10 mouse cellular contexts compared by ENCODE assay signal in the genomic region with DNA sequence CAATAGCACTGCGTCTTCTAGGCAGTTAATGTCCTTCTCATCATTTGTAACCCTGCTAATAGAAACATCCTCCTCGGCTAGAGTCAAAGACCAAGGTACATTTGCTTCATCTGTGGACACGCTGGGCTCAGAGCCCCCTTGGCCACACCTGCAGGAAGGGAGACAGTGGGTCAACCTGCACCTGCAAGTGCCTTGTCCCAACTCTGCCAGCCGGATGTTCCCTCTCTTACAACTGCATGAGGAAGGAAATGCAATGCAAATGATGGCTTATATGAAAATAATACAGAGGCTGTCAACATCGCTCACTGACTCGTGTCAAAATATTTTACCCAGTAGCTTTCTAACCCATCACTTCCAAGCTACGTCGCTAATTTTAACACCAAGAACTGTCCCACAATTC.
DNase-seq lines count a peak whose midpoint lies in the region; ATAC-seq lines count a peak whose summit lies in the region.
"Had no signal": no experiment of that assay in that cellular context is flagged by ENCODE, and none has a peak within 500 bp of the region (broad histone marks: within the 10 kb centered on the region; RNA-seq: fewer than 3 reads in every experiment).

No protein-coding gene starts in this region.

- 63% methylated on average over 8 of the region's 8 CpGs for WGBS in neural tube, embryonic 12.5 days
- WGBS in neural tube, embryonic 15.5 days: 57% methylated on average over 8 of the region's 8 CpGs
- WGBS in hindbrain, embryonic 10.5 days: 81% methylated on average over 8 of the region's 8 CpGs
- WGBS in midbrain, embryonic 12.5 days: 58% methylated on average over 8 of the region's 8 CpGs

- DNase-seq in hindbrain, embryonic 10.5 days (ENCODE audit: low spot score): no peak
- DNase-seq in spleen, postnatal 4 days (ENCODE audit: low spot score in 2 of 2): peak; percentile 15 to 61
- DNase-seq in embryo, embryonic 9.5 days (ENCODE audit: extremely low spot score): no peak
- DNase-seq in layer of hippocampus, adult 9-11 months: no peak
- DNase-seq in gastrocnemius, postnatal 36 days: no peak
- DNase-seq: adrenal gland, postnatal 14 days had no signal

- intact Hi-C loops in gastrocnemius, postnatal 36 days (cut with DNase I): no loop called here

- no peak overlapping the region for H3K4me2 ChIP-seq in neural tube, embryonic 12.5 days (replicated peaks)
- H3K4me2 ChIP-seq in neural tube, embryonic 15.5 days: no peak overlapping the region
- peak overlapping the region; percentile 34 for H3K4me2 ChIP-seq in midbrain, embryonic 12.5 days (replicated peaks)

- H3K36me3 ChIP-seq in neural tube, embryonic 12.5 days: no peaks in the 10 kb centered on the region
- H3K36me3 ChIP-seq in neural tube, embryonic 15.5 days: no peaks in the 10 kb centered on the region
- H3K36me3 ChIP-seq in hindbrain, embryonic 10.5 days: peaks cover 6% of the 10 kb centered on the region
- no peaks in the 10 kb centered on the region for H3K36me3 ChIP-seq in midbrain, embryonic 12.5 days
- H3K36me3 ChIP-seq: G1E had no signal

- H3K9me3 ChIP-seq in neural tube, embryonic 12.5 days: no peaks in the 10 kb centered on the region
- H3K9me3 ChIP-seq in neural tube, embryonic 15.5 days (replicated peaks): no peaks in the 10 kb centered on the region
- no peaks in the 10 kb centered on the region for H3K9me3 ChIP-seq in hindbrain, embryonic 10.5 days
- H3K9me3 ChIP-seq in midbrain, embryonic 12.5 days: no peaks in the 10 kb centered on the region

- H3K4me1 ChIP-seq in neural tube, embryonic 12.5 days: peaks cover 22% of the 10 kb centered on the region
- H3K4me1 ChIP-seq in neural tube, embryonic 15.5 days: peaks cover 13% of the 10 kb centered on the region
- peaks cover 39% of the 10 kb centered on the region for H3K4me1 ChIP-seq in hindbrain, embryonic 10.5 days (replicated peaks)
- peaks cover 33% of the 10 kb centered on the region for H3K4me1 ChIP-seq in midbrain, embryonic 12.5 days

- 0 out of 2 replicates have a peak overlapping the region, but pooled peaks have one; percentile 15 for H3K27ac ChIP-seq in neural tube, embryonic 12.5 days
- H3K27ac ChIP-seq in neural tube, embryonic 15.5 days (replicated peaks): no peak overlapping the region
- H3K27ac ChIP-seq in hindbrain, embryonic 10.5 days: peak overlapping the region; percentile 79
- H3K27ac ChIP-seq in midbrain, embryonic 12.5 days (replicated peaks): peak overlapping the region; percentile 81

- no peaks in the 10 kb centered on the region for H3K27me3 ChIP-seq in neural tube, embryonic 12.5 days (replicated peaks)
- H3K27me3 ChIP-seq in neural tube, embryonic 15.5 days (replicated peaks): no peaks in the 10 kb centered on the region
- H3K27me3 ChIP-seq in hindbrain, embryonic 10.5 days (ENCODE audit: insufficient read depth, poor library complexity, severe bottlenecking): no peaks in the 10 kb centered on the region
- H3K27me3 ChIP-seq in midbrain, embryonic 12.5 days: no peaks in the 10 kb centered on the region

- H3K9ac ChIP-seq in neural tube, embryonic 12.5 days: no peak overlapping the region
- no peak overlapping the region for H3K9ac ChIP-seq in neural tube, embryonic 15.5 days (replicated peaks)
- H3K9ac ChIP-seq in midbrain, embryonic 12.5 days (replicated peaks): no peak overlapping the region

- no peak for ATAC-seq in neural tube, embryonic 12.5 days (ENCODE audit: low FRiP score, low read depth)
- ATAC-seq in neural tube, embryonic 15.5 days (ENCODE audit: low FRiP score): no peak
- peak; percentile 5; the same call in 1 of the 2 replicates for ATAC-seq in midbrain, embryonic 12.5 days (ENCODE audit: low FRiP score, low read depth)

- H3K4me3 ChIP-seq in neural tube, embryonic 12.5 days: no peak overlapping the region
- H3K4me3 ChIP-seq in neural tube, embryonic 15.5 days (replicated peaks): no peak overlapping the region
- H3K4me3 ChIP-seq in hindbrain, embryonic 10.5 days: no peak overlapping the region
- no peak overlapping the region for H3K4me3 ChIP-seq in midbrain, embryonic 12.5 days

Comparison
In these comparisons a context has a peak if more than half of its experiments do, and no peak if none do; other contexts are left out.
1. DNase-seq: peak in spleen, postnatal 4 days (2 of 2); none in hindbrain, embryonic 10.5 days (single experiment), embryo, embryonic 9.5 days (single experiment), layer of hippocampus, adult 9-11 months (single experiment) and gastrocnemius, postnatal 36 days (0 of 2).